Mouse (Mus musculus) midbrain, postnatal 0 days (tissue): ENCODE data around the gene Adam23. TPM values are rescaled to one million over a fixed set of nuclear protein-coding genes. Genes with fewer than 3 reads are reported as not detected.

ENCODE experiments used
- ATAC-seq: fragments of 200-750 bp; cut with Nextera tagmentation; 2 replicates; pipeline ENCODE4 v1.8.0; 2017; ENCODE audit warnings: moderate number of reproducible peaks, mild to moderate bottlenecking, moderate TSS enrichment, moderate library complexity; ENCODE audit not compliant: low FRiP score
- DNase-seq: peaks from one replicate; pipeline ENCODE4 v3.0.0-alpha.2; 2015; ENCODE audit warnings: low spot score
- H3K27ac ChIP-seq: fragments of 300-500 bp; sonication (generic); 2 replicates; pipeline ENCODE4 v1.5.1; 2014; ENCODE audit warnings: low read depth, mild to moderate bottlenecking, low read length, mixed read lengths
- H3K27me3 ChIP-seq: fragments of 300-500 bp; sonication (generic); 2 replicates; pipeline ENCODE4 v1.6.1; 2014; ENCODE audit warnings: low read length, control low read depth, mixed read lengths; ENCODE audit not compliant: insufficient read depth
- H3K36me3 ChIP-seq: fragments of 300-500 bp; sonication (generic); 2 replicates; pipeline ENCODE4 v1.6.1; 2014; ENCODE audit warnings: low read length, control low read depth, mixed read lengths; ENCODE audit not compliant: insufficient read depth
- H3K4me1 ChIP-seq: fragments of 300-500 bp; sonication (generic); 2 replicates; pipeline ENCODE4 v1.6.1; 2014; ENCODE audit warnings: mild to moderate bottlenecking, control low read depth, antibody characterized with exemption, low read length, mixed read lengths; ENCODE audit not compliant: insufficient read depth
- H3K4me2 ChIP-seq: fragments of 300-500 bp; sonication (generic); 2 replicates; pipeline ENCODE4 v1.6.1; 2014; ENCODE audit warnings: low read depth, mild to moderate bottlenecking, low read length, mixed read lengths; ENCODE audit not compliant: poor library complexity, severe bottlenecking
- H3K4me3 ChIP-seq: fragments of 300-500 bp; sonication (generic); 2 replicates; pipeline ENCODE4 v1.5.1; 2014; ENCODE audit warnings: low read depth, mild to moderate bottlenecking, low read length, moderate library complexity
- H3K9ac ChIP-seq: fragments of 300-500 bp; sonication (generic); replicated peaks from 2 replicates; pipeline ENCODE4 v1.6.1; 2014; ENCODE audit warnings: mild to moderate bottlenecking, low read length, moderate library complexity, mixed read lengths; ENCODE audit not compliant: poor library complexity, severe bottlenecking
- H3K9me3 ChIP-seq: fragments of 300-500 bp; sonication (generic); 2 replicates; pipeline ENCODE4 v1.6.1; 2016; ENCODE audit warnings: low read length, control low read depth
- CTCF ChIP-seq: IDR thresholded peaks from 2 replicates; pipeline ENCODE4 v1.5.1; 2016; ENCODE audit warnings: antibody characterized with exemption, mild to moderate bottlenecking
- WGBS: fragments of 180-500 bp; shearing (Covaris S2); extraction: QIAGEN DNeasy Blood & Tissue Kit; methylation state at CpG from one replicate; pipeline ENCODE4 v1.1.7; 2014; 5-methylcytosine and 5-hydroxymethylcytosine counted together
- polyA plus RNA-seq: library from polyadenylated mRNA; unstranded; fragments of >200 nt; fragmentation: Nextera tagmentation; extraction: Ambion mirVana; gene quantifications from 2 replicates; pipeline ENCODE4 v1.2.1, GENCODE M21; 2015
- total RNA-seq: library from RNA; depleted of rRNA; stranded (reverse); fragments of >200 nt; gene quantifications from 2 replicates; pipeline ENCODE4 v1.2.3, GENCODE M21; 2014

Gene Adam23
- total and polyA plus RNA-seq, 2 experiments from 2014 or later = 19.5 to 65.3 TPM

- no peaks in the 10 kb centered on the region for H3K27me3 ChIP-seq
- no peak overlapping the region for H3K4me3 ChIP-seq
- H3K36me3 ChIP-seq = peaks cover 9% of the 10 kb centered on the region; the same call in 1 of the 2 replicates
- H3K9me3 ChIP-seq = no peaks in the 10 kb centered on the region
- H3K27ac ChIP-seq = no peak overlapping the region
- 61% methylated on average over 4 of the region's 4 CpGs for WGBS
- no peak overlapping the region for H3K4me2 ChIP-seq
- no peak for TF ChIP-seq CTCF
- no peak overlapping the region for H3K9ac ChIP-seq
- ATAC-seq (no peak), DNase-seq (no peak)
- 0 out of 2 replicates have a peak, but pooled peaks cover under 1% of the 10 kb centered on the region for H3K4me1 ChIP-seq
Observed at GRCm38 (mm10) chr1:63567031-63567430, 121.3 kb downstream of the Adam23 start.

DNA sequence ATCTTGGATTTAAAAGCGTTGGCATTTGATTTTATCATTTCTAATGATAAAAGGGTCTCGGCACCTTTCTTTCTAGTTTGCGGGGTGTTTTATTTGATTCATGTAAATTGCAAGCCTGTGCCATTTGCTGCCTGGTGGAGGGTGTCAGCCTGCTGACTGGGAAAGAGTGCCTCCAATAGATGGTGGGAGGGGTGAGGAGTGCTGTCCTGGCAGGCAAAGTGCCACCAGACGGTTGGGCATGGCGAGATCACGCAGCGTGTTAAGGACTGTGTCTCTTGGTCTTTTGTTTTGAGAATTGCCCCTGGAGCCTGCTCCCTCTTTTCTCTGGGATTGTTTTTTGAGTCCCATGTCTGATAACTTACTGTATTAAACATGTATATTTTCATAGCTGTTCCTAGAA, 126.5 kb downstream of the Adam23 start:
- WGBS = 40% methylated on average over 7 of the region's 7 CpGs
- H3K27ac ChIP-seq = no peak overlapping the region; the same call in 1 of the 2 replicates
- H3K4me2 ChIP-seq = no peak overlapping the region
- peaks cover 7% of the 10 kb centered on the region; the same call in 1 of the 2 replicates for H3K36me3 ChIP-seq
- ATAC-seq (no peak), DNase-seq (peak; percentile 70)
- H3K9me3 ChIP-seq = no peaks in the 10 kb centered on the region
- TF ChIP-seq CTCF = no peak
- H3K4me1 ChIP-seq = peaks cover 4% of the 10 kb centered on the region; the same call in 1 of the 2 replicates
- no peak overlapping the region for H3K9ac ChIP-seq
- H3K4me3 ChIP-seq = no peak overlapping the region
- no peaks in the 10 kb centered on the region for H3K27me3 ChIP-seq

DNA sequence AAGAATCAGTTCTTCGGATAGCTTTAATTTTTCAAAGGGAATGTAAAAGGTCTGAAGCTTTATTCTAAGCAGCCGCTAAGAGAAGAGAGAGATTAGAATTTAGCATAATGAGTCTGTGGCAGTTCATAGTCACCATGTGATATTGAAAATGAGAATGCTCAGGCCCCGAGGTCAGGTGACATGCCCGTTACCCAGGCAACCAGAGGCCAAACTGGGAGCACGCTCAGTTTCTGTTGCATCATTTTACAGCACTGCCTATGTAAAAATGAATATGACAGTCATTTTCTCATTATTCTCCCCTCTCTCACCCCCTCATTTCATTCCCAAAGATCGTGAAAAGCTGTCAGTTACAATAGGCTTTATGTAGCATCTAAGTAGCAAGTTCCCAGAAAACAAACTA, 127.7 kb downstream of the Adam23 start:
- no peak for TF ChIP-seq CTCF
- Histone ChIP-seq H3K9me3 (no peaks in the 10 kb centered on the region), H3K27me3 (no peaks in the 10 kb centered on the region), H3K4me1 (peaks cover 4% of the 10 kb centered on the region; the same call in 1 of the 2 replicates), H3K9ac (no peak overlapping the region), H3K4me2 (peak overlapping the region; percentile 1; the same call in 1 of the 2 replicates), H3K4me3 (no peak overlapping the region), H3K36me3 (peaks cover 2% of the 10 kb centered on the region; the same call in 1 of the 2 replicates), H3K27ac (0 out of 2 replicates have a peak overlapping the region, but pooled peaks have one; percentile 34)
- 17% methylated on average over 6 of the region's 6 CpGs for WGBS
- ATAC-seq = peak; percentile 81; the same call in 1 of the 2 replicates
- peak; percentile 76 for DNase-seq

- Histone ChIP-seq H3K4me1 (peaks cover 4% of the 10 kb centered on the region; the same call in 1 of the 2 replicates), H3K9me3 (no peaks in the 10 kb centered on the region), H3K27ac (peak overlapping the region; percentile 34; the same call in 1 of the 2 replicates), H3K4me3 (no peak overlapping the region), H3K27me3 (no peaks in the 10 kb centered on the region), H3K36me3 (no peaks in the 10 kb centered on the region), H3K9ac (no peak overlapping the region), H3K4me2 (no peak overlapping the region)
- TF ChIP-seq CTCF = no peak
- 38% methylated on average over 12 of the region's 12 CpGs for WGBS
- ATAC-seq (0 out of 2 replicates have a peak, but pooled peaks have one; percentile 47), DNase-seq (no peak)
Observed at GRCm38 (mm10) chr1:63573864-63574611, 128.3 kb downstream of the Adam23 start.

- Histone ChIP-seq H3K9me3 (no peaks in the 10 kb centered on the region), H3K9ac (no peak overlapping the region), H3K4me2 (no peak overlapping the region), H3K36me3 (no peaks in the 10 kb centered on the region), H3K4me1 (peaks cover 4% of the 10 kb centered on the region; the same call in 1 of the 2 replicates), H3K27me3 (no peaks in the 10 kb centered on the region), H3K27ac (no peak overlapping the region), H3K4me3 (no peak overlapping the region)
- no peak for ATAC-seq
- DNase-seq = no peak
- 44% methylated on average over 5 of the region's 5 CpGs for WGBS
- no peak for TF ChIP-seq CTCF
Observed at GRCm38 (mm10) chr1:63576803-63577202, 131.1 kb downstream of the Adam23 start.

GRCm38 (mm10) chr1:63579153-63579552, 133.5 kb downstream of the Adam23 start:
- Histone ChIP-seq H3K9me3 (no peaks in the 10 kb centered on the region), H3K4me1 (no peaks in the 10 kb centered on the region), H3K4me3 (no peak overlapping the region), H3K36me3 (no peaks in the 10 kb centered on the region), H3K9ac (no peak overlapping the region), H3K4me2 (no peak overlapping the region), H3K27me3 (no peaks in the 10 kb centered on the region), H3K27ac (no peak overlapping the region)
- no peak for TF ChIP-seq CTCF
- ATAC-seq = no peak
- DNase-seq = peak; percentile 14
- 73% methylated on average over 8 of the region's 8 CpGs for WGBS
